Comparison of ENCODE assay signal across 37 mouse cellular contexts in genomic region chr2:25147398-25147797, GRCm38 (mm10). TPM values are rescaled to one million over a fixed set of nuclear protein-coding genes. Genes with fewer than 3 reads are reported as not detected.
"Had no signal": no experiment of that assay in that cellular context is flagged by ENCODE, and none has a peak within 500 bp of the region (broad histone marks: within the 10 kb centered on the region; RNA-seq: fewer than 3 reads in every experiment).

No protein-coding gene starts in this region.

- DNase-seq: gastrocnemius, postnatal 14 days; gastrocnemius, postnatal 36 days; heart, adult 18-20 months; heart, postnatal 10 days; kidney, adult 11 months; kidney, adult 2 months; kidney, adult 9 months; kidney, postnatal 14 days; kidney, postnatal 36 days; layer of hippocampus, adult 9-11 months; layer of hippocampus, postnatal 36 days; left cerebral cortex, postnatal 4 days had no signal

- H3K36me3 ChIP-seq: heart, embryonic 10.5 days; heart, embryonic 12.5 days; hindbrain, embryonic 12.5 days; hindbrain, embryonic 15.5 days; kidney, embryonic 15.5 days; limb, embryonic 13.5 days; limb, embryonic 15.5 days; liver, embryonic 12.5 days had no signal

- H3K9ac ChIP-seq: heart, embryonic 12.5 days; hindbrain, embryonic 12.5 days; hindbrain, embryonic 15.5 days; kidney, embryonic 15.5 days; limb, embryonic 13.5 days; limb, embryonic 15.5 days; liver, embryonic 12.5 days had no signal

- H3K27ac ChIP-seq: heart, embryonic 10.5 days; hindbrain, embryonic 12.5 days; hindbrain, embryonic 15.5 days; hindbrain, postnatal 0 days; kidney, embryonic 15.5 days; kidney, postnatal 0 days; limb, embryonic 13.5 days; limb, embryonic 15.5 days; liver, embryonic 12.5 days had no signal

- H3K4me1 ChIP-seq: hindbrain, embryonic 12.5 days; hindbrain, embryonic 15.5 days; limb, embryonic 13.5 days; limb, embryonic 15.5 days had no signal

- H3K27me3 ChIP-seq: hindbrain, embryonic 12.5 days; hindbrain, embryonic 15.5 days; kidney, embryonic 15.5 days; limb, embryonic 13.5 days; limb, embryonic 15.5 days had no signal

- H3K9me3 ChIP-seq: heart, embryonic 10.5 days; heart, embryonic 12.5 days; hindbrain, embryonic 12.5 days; hindbrain, embryonic 15.5 days; kidney, embryonic 15.5 days; limb, embryonic 13.5 days; limb, embryonic 15.5 days; liver, embryonic 12.5 days had no signal

- H3K4me2 ChIP-seq: heart, embryonic 12.5 days; hindbrain, embryonic 12.5 days; hindbrain, embryonic 15.5 days; kidney, embryonic 15.5 days; limb, embryonic 13.5 days; limb, embryonic 15.5 days; liver, embryonic 12.5 days had no signal

- ATAC-seq: hindbrain, postnatal 0 days; liver, embryonic 12.5 days had no signal

- H3K4me3 ChIP-seq: heart, embryonic 10.5 days; heart, embryonic 12.5 days; hindbrain, embryonic 12.5 days; hindbrain, embryonic 15.5 days; kidney, embryonic 15.5 days; limb, embryonic 13.5 days; limb, embryonic 15.5 days; liver, embryonic 12.5 days had no signal

RNA-seq across cellular contexts. Expression of gene Noxa1, which starts 52.4 kb away (rescaled TPM):
- total RNA-seq: gastrocnemius, adult 18-20 months; gastrocnemius, adult 8-10 months; gastrocnemius, postnatal 14 days; gastrocnemius, postnatal 36 days; heart, adult 18-20 months; heart, adult 8-10 months; heart, postnatal 10 days; heart, postnatal 25 days; hematopoietic stem cell, adult 5-6 weeks; hindbrain, postnatal 0 days; layer of hippocampus, adult 18-20 months; layer of hippocampus, adult 8-10 months; layer of hippocampus, postnatal 14 days; layer of hippocampus, postnatal 36 days; left cerebral cortex, adult 18-20 months; left cerebral cortex, adult 8-10 months; left cerebral cortex, postnatal 10 days; left cerebral cortex, postnatal 25 days; left cerebral cortex, postnatal 4 days; liver, adult 2 months had no signal
- polyA plus RNA-seq: heart, embryonic 14.5 days; heart, embryonic 16.5 days; hindbrain, embryonic 15.5 days; hindbrain, postnatal 0 days; kidney, adult 2 months had no signal
